Mouse (Mus musculus) heart, adult 2 months (tissue): ENCODE measurements around the gene Bach2. TPM values are rescaled to one million over a fixed set of nuclear protein-coding genes. Genes with fewer than 3 reads are reported as not detected.
A peak's percentile ranks its signal among the peaks of the same experiment; 100 is the strongest.

ENCODE experiments used
- DNase-seq, 2 experiments: peaks; one replicate each; pipeline ENCODE4 v3.0.0; 2021
- H3K27ac ChIP-seq: fragments of 200-600 bp; 2 replicates; pipeline ENCODE4 v1.8.1; 2022
- H3K27me3 ChIP-seq: fragments of 200-500 bp; 2 replicates; pipeline ENCODE4 v1.6.1; 2012; ENCODE audit warnings: mild to moderate bottlenecking, low read length, inconsistent platforms, mixed read lengths; ENCODE audit not compliant: control insufficient read depth, insufficient read depth
- H3K36me3 ChIP-seq: fragments of 200-500 bp; 2 replicates; pipeline ENCODE4 v1.6.1; 2012; ENCODE audit warnings: low read length, inconsistent platforms; ENCODE audit not compliant: control insufficient read depth, insufficient read depth
- H3K4me1 ChIP-seq: fragments of 200-500 bp; 2 replicates; pipeline ENCODE4 v1.6.1; 2011; ENCODE audit warnings: low read length; ENCODE audit not compliant: control insufficient read depth, insufficient read depth
- H3K4me3 ChIP-seq: fragments of 200-600 bp; 2 replicates; pipeline ENCODE4 v1.8.1; 2022
- H3K79me2 ChIP-seq: fragments of 200-500 bp; replicated peaks from 2 replicates; pipeline ENCODE4 v1.6.1; 2012; ENCODE audit warnings: mild to moderate bottlenecking, inconsistent platforms, low read length, moderate library complexity, mixed read lengths; ENCODE audit not compliant: control insufficient read depth, insufficient read depth
- H3K9ac ChIP-seq: fragments of 200-500 bp; 2 replicates; pipeline ENCODE4 v1.6.1; 2012; ENCODE audit warnings: low read depth, mild to moderate bottlenecking, control low read depth, inconsistent platforms, low read length, mixed read lengths
- CTCF ChIP-seq: fragments of 200-600 bp; IDR thresholded peaks from 2 replicates; pipeline ENCODE4 v1.8.1; 2022; ENCODE audit warnings: antibody characterized with exemption, mild to moderate bottlenecking, moderate library complexity
- EP300 ChIP-seq: fragments of 200-500 bp; IDR thresholded peaks from 2 replicates; pipeline ENCODE4 v1.6.1; 2011; ENCODE audit warnings: low read depth, low read length, control low read depth; ENCODE audit not compliant: insufficient read depth
- POLR2A ChIP-seq: fragments of 200-500 bp; IDR thresholded peaks from 2 replicates; pipeline ENCODE4 v1.6.1; 2011; ENCODE audit warnings: mild to moderate bottlenecking, low read depth, low read length, control low read depth; ENCODE audit not compliant: insufficient read depth
- WGBS: fragments of 180-500 bp; shearing (Covaris S2); methylation state at CpG from one replicate; pipeline ENCODE4 v1.1.7; 2018; 5-methylcytosine and 5-hydroxymethylcytosine counted together
- intact Hi-C: fragments of 180-260 bp; cut with DNase I; formaldehyde crosslinking; loops from one replicate; pipeline ENCODE4 v1.15.1; 2025
- polyA plus RNA-seq: library from polyadenylated mRNA; depleted of rRNA; stranded (reverse); fragments of >200 nt; gene quantifications from 2 replicates; pipeline ENCODE4 v1.2.3, GENCODE M21; 2012
- total RNA-seq, 2 experiments: library from RNA; stranded (reverse); gene quantifications; 2 replicates each; pipeline ENCODE4 v1.2.3; 2021

Gene Bach2
- total and polyA plus RNA-seq, 3 experiments = 2.4 to 4.2 (median 3.9) TPM

DNA sequence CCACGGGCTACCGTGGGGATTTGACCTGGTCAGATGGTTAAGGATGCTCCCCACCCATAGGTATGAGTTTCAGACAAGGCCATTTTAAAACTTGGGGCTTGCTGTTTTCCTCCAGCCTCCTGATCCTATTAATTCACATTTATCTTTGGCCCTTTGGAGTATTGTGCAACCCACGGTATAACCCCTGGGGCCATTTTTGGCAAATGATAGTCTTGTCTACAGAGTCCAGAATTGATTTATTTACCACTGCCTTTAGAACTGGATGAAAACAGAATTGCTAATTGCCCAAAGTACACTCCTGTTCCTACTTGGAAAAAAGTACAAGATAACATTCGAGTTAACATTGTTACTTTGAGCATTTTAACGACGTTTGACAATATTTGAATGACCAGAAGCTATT, 7.0 kb downstream of the Bach2 start:
- no peaks in the 10 kb centered on the region for H3K36me3 ChIP-seq
- H3K4me3 ChIP-seq = no peak overlapping the region
- no peaks in the 10 kb centered on the region for H3K79me2 ChIP-seq
- H3K4me1 ChIP-seq = peaks cover 14% of the 10 kb centered on the region
- 79% methylated on average over 6 of the region's 6 CpGs for WGBS
- H3K27me3 ChIP-seq = no peaks in the 10 kb centered on the region
- no peak overlapping the region for H3K27ac ChIP-seq
- H3K9ac ChIP-seq = no peak overlapping the region
- DNase-seq = no peak
- TF ChIP-seq POLR2A (no peak), CTCF (no peak), EP300 (no peak)
- intact Hi-C loops = no loop called here

DNA sequence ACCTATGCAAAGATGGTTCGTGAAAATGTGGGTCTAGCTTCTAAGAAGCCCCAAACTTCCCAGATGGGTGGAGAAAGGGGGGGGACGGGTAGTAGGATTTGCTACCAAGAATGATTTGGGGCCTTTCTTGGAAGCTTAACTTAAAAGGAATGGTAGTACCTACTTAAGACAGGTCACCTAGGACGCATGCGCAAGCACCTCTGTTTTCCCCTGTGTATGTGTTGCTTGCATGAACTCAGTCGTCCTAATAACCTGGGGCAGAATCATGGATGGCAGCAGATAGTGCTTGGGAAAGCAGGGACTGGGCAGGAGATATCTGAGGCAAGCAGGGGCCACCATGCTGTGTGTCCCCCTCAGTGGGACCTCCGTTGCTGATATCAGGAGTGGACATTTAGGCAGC, 7.4 kb downstream of the Bach2 start:
- intact Hi-C loops = no loop called here
- H3K79me2 ChIP-seq = no peaks in the 10 kb centered on the region
- no peaks in the 10 kb centered on the region for H3K27me3 ChIP-seq
- no peak overlapping the region for H3K27ac ChIP-seq
- H3K4me3 ChIP-seq = no peak overlapping the region
- no peak for TF ChIP-seq EP300
- TF ChIP-seq POLR2A = no peak
- no peak for TF ChIP-seq CTCF
- 89% methylated on average over 6 of the region's 6 CpGs for whole genome bisulfite sequencing
- H3K9ac ChIP-seq = no peak overlapping the region
- H3K36me3 ChIP-seq = no peaks in the 10 kb centered on the region
- peaks cover 14% of the 10 kb centered on the region for H3K4me1 ChIP-seq
- DNase-seq = no peak

DNA sequence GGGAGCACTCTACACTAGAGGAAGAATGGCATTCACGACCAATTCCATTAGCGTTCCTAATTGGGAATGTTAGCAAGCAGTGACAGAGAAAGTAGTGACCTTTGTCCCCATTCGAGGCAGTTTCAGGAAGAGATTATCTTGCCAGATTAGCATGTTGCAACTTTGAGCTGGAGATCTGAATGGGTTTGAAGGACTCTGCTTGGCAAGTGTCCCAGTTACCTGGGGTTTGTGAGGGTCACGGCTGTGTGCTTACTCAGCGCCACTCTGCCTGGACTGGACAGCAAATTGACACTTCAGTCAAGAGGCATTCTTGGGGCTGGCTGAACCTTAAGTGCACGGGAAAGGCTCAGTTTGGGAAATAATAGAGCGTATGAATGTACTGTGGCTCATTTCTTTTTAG, 8.2 kb downstream of the Bach2 start:
- Histone ChIP-seq H3K27ac (no peak overlapping the region), H3K27me3 (no peaks in the 10 kb centered on the region), H3K79me2 (no peaks in the 10 kb centered on the region), H3K4me1 (peaks cover 17% of the 10 kb centered on the region), H3K36me3 (no peaks in the 10 kb centered on the region), H3K4me3 (no peak overlapping the region), H3K9ac (no peak overlapping the region)
- TF ChIP-seq POLR2A = no peak
- TF ChIP-seq CTCF = no peak
- no peak for TF ChIP-seq EP300
- intact Hi-C loops = no loop called here
- peak in 1 of 2 experiments; percentile 40 for DNase-seq
- 21% methylated on average over 7 of the region's 7 CpGs for WGBS

DNA sequence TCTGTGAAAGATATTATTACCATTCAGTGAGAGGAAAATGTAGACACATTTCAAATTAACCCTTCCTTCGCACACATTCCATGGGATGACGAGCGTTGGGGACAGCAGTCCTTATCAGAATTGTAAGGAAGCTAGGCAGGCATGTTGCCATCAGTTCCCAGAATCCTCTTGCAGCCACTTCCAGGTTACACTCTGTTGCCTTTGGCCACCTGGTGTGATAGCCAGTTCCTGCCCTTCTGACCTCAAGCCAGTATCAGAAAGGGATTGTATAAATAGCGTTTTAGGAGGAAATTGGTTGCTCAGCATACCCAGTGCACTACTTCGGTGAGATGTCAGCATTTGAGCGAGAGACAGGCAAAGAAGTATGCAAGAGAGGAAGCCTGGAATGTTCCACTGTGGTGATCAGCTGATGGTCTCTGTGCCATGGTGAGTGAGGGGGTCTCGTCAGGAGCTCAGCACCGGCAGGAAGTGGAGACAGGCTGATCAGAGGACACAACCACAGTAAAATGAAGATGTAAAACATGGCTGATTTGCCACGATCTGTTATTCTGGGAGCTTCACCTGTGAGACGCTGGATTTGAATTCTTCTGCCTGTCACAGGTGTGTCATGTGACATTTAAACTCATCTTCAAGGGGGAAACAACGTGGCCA, 9.0 kb downstream of the Bach2 start:
- no peak for DNase-seq
- intact Hi-C loops = loop anchor here (1.0 to 2.0 kb wide), 2 partner anchors 94 to 193 kb away; no protein-coding TSS in a partner anchor
- peaks cover 17% of the 10 kb centered on the region for H3K4me1 ChIP-seq
- H3K27ac ChIP-seq = no peak overlapping the region
- no peaks in the 10 kb centered on the region; the same call in 1 of the 2 replicates for H3K79me2 ChIP-seq
- WGBS = 43% methylated on average over 11 of the region's 11 CpGs
- H3K27me3 ChIP-seq = no peaks in the 10 kb centered on the region
- TF ChIP-seq EP300 (no peak), POLR2A (no peak), CTCF (no peak)
- no peak overlapping the region for H3K9ac ChIP-seq
- no peaks in the 10 kb centered on the region for H3K36me3 ChIP-seq
- no peak overlapping the region for H3K4me3 ChIP-seq

DNA sequence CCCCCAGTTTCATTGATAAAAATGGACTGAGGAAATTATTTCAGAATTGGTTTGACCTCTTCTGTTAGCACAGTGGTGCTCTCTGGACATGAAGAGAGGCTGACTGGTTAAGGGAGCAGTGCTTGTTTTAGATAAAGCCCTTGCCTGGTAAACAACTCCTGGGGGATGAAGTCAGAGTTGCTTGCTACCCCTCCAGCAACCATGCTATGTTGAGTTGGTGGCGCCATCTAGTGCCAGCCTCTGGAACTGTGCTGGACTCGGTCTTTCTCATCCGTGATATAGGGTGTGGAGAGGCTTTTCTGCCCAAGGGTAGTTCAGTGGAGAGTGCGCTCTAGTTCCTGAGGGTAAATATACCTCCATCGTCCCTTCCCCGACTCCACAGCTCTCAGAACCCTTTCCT, 9.6 kb downstream of the Bach2 start:
- 42% methylated on average over 6 of the region's 6 CpGs for WGBS

DNA sequence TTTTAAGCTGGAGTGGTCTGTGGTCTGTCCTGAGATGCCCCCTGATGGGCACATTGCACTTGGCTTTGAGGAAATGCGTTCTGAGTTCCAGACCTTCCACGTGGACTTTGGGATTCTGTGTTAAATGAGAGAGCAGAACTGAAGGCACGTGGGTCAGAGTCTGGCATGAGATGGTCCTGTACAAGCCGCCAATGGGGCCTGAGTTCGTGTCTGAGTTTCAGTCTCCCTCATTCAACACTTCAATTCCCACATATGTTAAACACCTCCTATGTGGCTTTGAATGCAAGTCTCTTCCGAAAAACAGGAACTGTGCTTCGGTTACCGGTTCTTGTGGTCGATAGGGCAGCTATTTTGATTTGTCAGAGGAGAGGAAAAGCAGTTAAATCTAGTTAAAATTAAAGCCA, 10.4 kb downstream of the Bach2 start:
- 43% methylated on average over 9 of the region's 9 CpGs for WGBS

More for the DNA sequence above, 9.6 kb downstream of the Bach2 start:
- no peaks in the 10 kb centered on the region for H3K27me3 ChIP-seq
- no peak overlapping the region for H3K4me3 ChIP-seq
- H3K4me1 ChIP-seq = peaks cover 17% of the 10 kb centered on the region
- H3K79me2 ChIP-seq = no peaks in the 10 kb centered on the region; the same call in 1 of the 2 replicates
- intact Hi-C loops = loop anchor here (1.0 to 2.0 kb wide), 2 partner anchors 95 to 193 kb away; no protein-coding TSS in a partner anchor
- TF ChIP-seq POLR2A = no peak
- TF ChIP-seq EP300 = peak; percentile 79
- TF ChIP-seq CTCF = peak; percentile 94
- no peak overlapping the region for H3K27ac ChIP-seq
- no peak overlapping the region for H3K9ac ChIP-seq
- H3K36me3 ChIP-seq = no peaks in the 10 kb centered on the region
- DNase-seq = peak; percentile 83 to 92

More for the DNA sequence above, 10.4 kb downstream of the Bach2 start:
- Histone ChIP-seq H3K27me3 (no peaks in the 10 kb centered on the region), H3K9ac (no peak overlapping the region), H3K27ac (no peak overlapping the region), H3K4me1 (peaks cover 17% of the 10 kb centered on the region), H3K79me2 (no peaks in the 10 kb centered on the region; the same call in 1 of the 2 replicates), H3K36me3 (no peaks in the 10 kb centered on the region), H3K4me3 (no peak overlapping the region)
- intact Hi-C loops = loop anchor here (1.0 to 2.0 kb wide), 2 partner anchors 96 to 194 kb away; no protein-coding TSS in a partner anchor
- TF ChIP-seq CTCF (no peak), EP300 (no peak), POLR2A (no peak)
- no peak for DNase-seq
